Mouse (Mus musculus) cerebellum, postnatal 4 days (tissue): ENCODE measurements around the gene Gm5039.
"Not testable (repeated sequence)": the region's sequence is repeated elsewhere in the genome, so short reads cannot be mapped to it uniquely, and the experiment has no call there.

Experiments
- DNase-seq, 2 experiments: peaks; one replicate each; pipeline ENCODE4 v3.0.0; 2022; ENCODE audit warnings: low spot score in 2 of 2, mixed read lengths in 1 of 2

Gene Gm5039

DNA sequence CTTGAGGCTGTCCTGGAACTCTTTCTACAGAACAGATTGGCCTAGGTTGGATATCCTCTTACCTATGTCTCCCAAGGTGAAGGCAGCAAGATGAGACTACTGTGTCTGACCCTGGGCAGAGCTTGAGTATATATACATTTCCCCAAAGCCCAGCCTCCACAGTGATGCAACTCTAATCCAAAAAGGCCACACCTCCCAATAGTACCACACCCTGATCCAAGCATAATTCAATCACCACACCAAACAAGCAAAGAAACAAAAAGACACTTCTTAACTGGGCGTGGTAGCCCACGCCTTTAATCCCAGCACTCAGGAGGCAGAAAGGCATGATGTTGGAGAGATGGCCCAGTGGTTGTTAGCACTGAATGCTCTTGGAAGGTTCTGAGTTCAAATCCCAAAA, at the start of gene Gm5039:
TSS of gene Gm5039 (minus strand) at position 101 of the 400 bp plus-strand sequence.
- DNase-seq = not testable (repeated sequence)

GRCm38 (mm10) chr12:88372018-88372417, 48.2 kb upstream of the Gm5039 start:
- DNase-seq = no peak

DNA sequence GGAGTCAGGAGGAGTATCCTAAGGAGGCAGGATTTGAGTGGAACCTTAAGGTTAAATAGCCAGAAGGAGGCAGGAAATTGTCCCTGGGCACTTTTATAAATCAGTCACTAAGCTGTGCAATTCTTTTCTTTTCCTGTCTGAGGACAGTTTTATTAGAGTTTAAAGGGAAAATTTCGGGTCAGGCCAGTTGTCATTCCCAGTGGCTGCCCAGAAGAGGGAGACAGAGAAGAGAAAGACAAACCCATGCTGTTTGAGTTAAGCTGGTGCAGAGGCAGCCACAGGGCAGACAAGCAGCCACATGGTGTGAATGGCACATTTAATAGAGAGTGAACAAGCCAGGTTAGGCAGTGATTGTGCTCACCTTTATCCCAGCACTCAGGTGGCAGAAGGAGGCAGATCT, 46.5 kb upstream of the Gm5039 start:
- DNase-seq = not testable (repeated sequence)

DNA sequence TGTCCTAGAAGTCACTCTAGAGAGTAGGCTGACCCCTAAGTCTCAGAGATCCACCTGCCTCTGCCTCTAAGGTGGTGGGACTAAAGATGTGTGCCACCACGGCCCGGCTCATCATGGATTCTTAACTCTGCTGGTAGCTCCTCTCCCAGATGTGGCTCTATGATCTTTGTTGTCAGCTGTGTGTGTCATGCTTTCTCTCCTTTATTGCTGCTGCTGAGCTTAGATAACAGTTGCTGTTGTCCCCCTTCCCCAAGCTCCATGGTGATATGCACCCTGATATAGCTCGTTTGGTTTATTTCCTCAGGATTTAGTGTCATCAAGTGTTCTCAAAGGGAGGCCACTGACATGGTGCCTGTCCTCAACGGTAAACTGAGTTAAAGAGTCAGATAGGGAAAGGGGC, 45.9 kb upstream of the Gm5039 start:
- not testable (repeated sequence) for DNase-seq

DNA sequence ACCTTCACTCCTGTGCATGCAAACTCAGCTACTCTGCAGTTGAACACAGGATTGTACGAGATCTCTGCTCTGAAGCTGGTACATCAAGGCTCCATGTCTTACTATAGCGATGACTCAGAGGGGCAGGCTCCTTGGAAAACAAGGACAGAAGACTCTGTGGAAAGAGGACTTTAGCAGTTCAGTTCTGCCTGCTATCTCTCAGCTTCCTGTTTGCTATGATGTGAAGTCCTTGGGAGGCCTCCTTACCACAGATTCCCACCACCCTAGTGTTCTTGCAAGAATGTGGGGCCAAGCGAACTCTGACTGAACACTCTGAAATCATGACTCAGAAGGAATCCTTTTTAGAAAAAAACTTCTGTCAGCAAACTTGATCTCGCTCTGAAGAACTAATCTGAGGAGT, 44.8 kb upstream of the Gm5039 start:
- no peak for DNase-seq

DNA sequence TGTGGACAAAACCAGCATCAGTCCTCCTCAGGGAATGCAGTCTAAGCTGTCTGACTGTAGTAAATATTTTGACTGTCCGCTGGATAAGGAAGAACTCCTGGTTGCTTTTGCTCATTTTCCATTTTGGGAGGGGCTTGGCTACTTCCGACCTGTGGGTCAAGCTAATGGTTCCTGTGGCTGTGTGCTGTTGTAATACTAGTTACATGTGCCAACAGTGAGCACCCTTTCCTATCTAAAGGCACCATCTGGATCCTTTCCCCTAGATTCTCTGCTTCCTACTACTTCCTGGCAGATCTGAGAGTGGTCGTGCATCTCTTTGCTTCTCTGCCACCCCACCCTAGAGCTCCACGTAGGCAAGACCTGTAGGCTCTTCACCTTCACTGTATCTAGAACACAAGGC, 43.8 kb upstream of the Gm5039 start:
- DNase-seq = no peak

- no peak for DNase-seq
Observed at GRCm38 (mm10) chr12:88361120-88361445, 37.3 kb upstream of the Gm5039 start.

- DNase-seq = peak; percentile 63 to 82
Observed at GRCm38 (mm10) chr12:88360441-88361119, 36.8 kb upstream of the Gm5039 start, which contains the start of gene Adck1. TSS of gene Adck1 (plus strand) at chr12:88360554.

- no peak for DNase-seq
Observed at GRCm38 (mm10) chr12:88354182-88354702, 30.4 kb upstream of the Gm5039 start.

DNA sequence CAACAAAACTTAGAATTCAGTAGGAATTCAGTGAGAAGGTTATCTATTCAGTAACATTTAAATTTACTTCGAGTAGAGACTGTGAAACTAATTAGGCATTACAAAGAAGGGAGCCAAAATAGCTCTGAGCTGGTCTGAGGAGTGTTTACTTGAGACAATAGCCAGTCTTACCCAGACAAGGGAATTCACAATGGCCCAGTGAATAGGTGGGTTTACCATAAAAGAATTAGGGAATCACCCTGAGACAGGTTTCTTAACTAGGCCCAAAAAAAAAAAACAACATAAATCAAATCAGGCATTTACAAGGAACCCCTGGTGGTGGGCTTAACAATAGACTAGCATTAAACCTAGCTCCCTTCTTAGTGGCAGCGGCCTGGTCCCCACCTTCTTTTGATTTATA, 17.5 kb upstream of the Gm5039 start:
- not testable (repeated sequence) for DNase-seq

- not testable (repeated sequence) for DNase-seq
Observed at GRCm38 (mm10) chr12:88336662-88337413, 13.0 kb upstream of the Gm5039 start.

GRCm38 (mm10) chr12:88314556-88314955, 9.3 kb downstream of the Gm5039 start:
- DNase-seq = no peak

- DNase-seq = not testable (repeated sequence)
Observed at GRCm38 (mm10) chr12:88297171-88297570, 26.7 kb downstream of the Gm5039 start.

DNA sequence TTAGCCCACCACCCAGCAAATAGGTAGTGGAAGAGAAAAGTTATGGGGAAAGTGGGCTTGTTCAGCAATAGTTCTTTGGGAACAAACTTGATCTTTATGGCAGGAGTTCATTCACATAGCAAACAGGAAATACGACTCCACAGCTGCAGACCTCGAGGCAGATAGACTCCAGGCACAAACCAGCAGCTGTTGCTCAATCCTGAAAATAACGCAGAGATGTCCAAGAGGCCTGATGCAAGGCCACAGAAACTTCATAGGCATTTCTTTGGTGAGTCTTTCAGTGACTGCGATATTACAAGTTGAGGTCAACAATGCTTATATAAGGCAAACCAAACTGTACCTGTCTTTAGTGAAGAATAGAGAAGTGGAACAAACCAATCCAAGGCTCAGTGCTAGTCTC, 30.7 kb downstream of the Gm5039 start:
- not testable (repeated sequence) for DNase-seq

DNA sequence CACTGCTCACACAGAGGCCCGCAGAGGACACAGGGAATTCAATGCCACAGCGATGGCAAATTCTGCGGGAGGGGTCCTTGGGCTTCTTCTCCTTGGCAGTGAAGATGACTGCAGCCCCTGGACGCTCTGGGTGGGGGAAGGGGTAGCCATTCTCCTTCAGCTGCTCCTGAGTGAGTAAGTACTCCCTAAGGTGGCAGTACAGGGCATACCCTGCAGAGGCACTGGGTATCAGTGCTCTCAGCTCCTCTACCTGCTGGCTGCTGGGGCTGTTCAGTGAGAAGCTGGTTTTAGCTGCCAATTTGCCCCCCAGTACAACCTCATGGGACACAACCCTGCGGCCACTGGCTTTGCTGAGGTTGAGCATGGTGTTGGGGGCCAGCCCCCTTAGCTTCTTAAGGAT, 38.6 kb downstream of the Gm5039 start:
- not testable (repeated sequence) for DNase-seq

GRCm38 (mm10) chr12:88274400-88274799, 49.4 kb downstream of the Gm5039 start, which contains the start of gene Gm5662:
TSS of gene Gm5662 (minus strand) at chr12:88274500.
- DNase-seq = not testable (repeated sequence)
